In the genomic region with DNA sequence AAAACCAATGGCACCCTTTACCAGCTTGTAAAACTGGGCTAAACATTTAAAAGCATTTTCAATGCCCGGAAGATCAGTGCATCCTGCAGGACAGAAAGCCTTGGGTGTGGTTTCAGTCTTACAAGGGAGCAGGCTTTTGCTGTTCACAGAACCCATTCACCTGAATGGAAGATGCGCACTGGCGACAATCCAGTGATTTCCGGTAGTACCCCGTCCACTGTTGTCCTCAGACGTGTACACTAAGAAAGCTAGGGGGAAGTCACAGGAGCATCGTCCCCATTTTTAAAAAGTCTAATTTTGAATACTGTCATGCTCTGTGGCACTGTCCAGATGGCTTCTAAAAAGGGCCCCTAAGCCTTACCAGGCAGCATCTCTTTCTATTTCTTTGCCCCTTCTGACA, we compare ENCODE assay signal across 11 mouse cellular contexts. TPM values are rescaled to one million over a fixed set of nuclear protein-coding genes. Genes with fewer than 3 reads are reported as not detected.
A peak's percentile ranks its signal among the peaks of the same experiment; 100 is the strongest.
DNase-seq lines count a peak whose midpoint lies in the region; ATAC-seq and TF ChIP-seq lines count a peak whose summit lies in the region.
"Had no signal": no experiment of that assay in that cellular context is flagged by ENCODE, and none has a peak within 500 bp of the region (broad histone marks: within the 10 kb centered on the region; RNA-seq: fewer than 3 reads in every experiment).

No protein-coding gene starts in this region.

- TF ChIP-seq POLR2A in limb, embryonic 14.5 days (IDR thresholded peaks at IDR 0.05; ENCODE audit: borderline replicate concordance, extremely low read depth, insufficient read depth, insufficient read length) = no peak

- no peak for ATAC-seq in heart, embryonic 11.5 days (replicated peaks; ENCODE audit: insufficient number of reproducible peaks, low FRiP score, low TSS enrichment)
- no peak for ATAC-seq in neural tube, embryonic 11.5 days (ENCODE audit: insufficient read depth, low FRiP score, low TSS enrichment)
- no peak for ATAC-seq in limb, embryonic 14.5 days (ENCODE audit: low FRiP score, low read depth)
- ATAC-seq: CD4-positive, CD25-positive, alpha-beta regulatory T cell, adult 4 months; midbrain, embryonic 15.5 days had no signal

- WGBS in heart, embryonic 11.5 days (ENCODE audit: insufficient replicate concordance) = 81% methylated on average over 7 of the region's 7 CpGs
- 89% methylated on average over 7 of the region's 7 CpGs for WGBS in neural tube, embryonic 11.5 days
- WGBS in limb, embryonic 14.5 days = 79% methylated on average over 7 of the region's 7 CpGs

- H3K27ac ChIP-seq in heart, embryonic 11.5 days (ENCODE audit: low read depth, low read length) = no peak overlapping the region
- H3K27ac ChIP-seq in neural tube, embryonic 11.5 days (ENCODE audit: low read depth, low read length) = no peak overlapping the region
- no peak overlapping the region for H3K27ac ChIP-seq in limb, embryonic 14.5 days (replicated peaks; ENCODE audit: low read depth, low read length)
- H3K27ac ChIP-seq: midbrain, embryonic 15.5 days had no signal

- H3K4me1 ChIP-seq in heart, embryonic 11.5 days (ENCODE audit: control insufficient read depth, insufficient read depth, low read length) = peaks cover 11% of the 10 kb centered on the region
- peaks cover 4% of the 10 kb centered on the region; the same call in 1 of the 2 replicates for H3K4me1 ChIP-seq in neural tube, embryonic 11.5 days (ENCODE audit: control insufficient read depth, insufficient read depth, low read length)
- peaks cover 12% of the 10 kb centered on the region; the same call in 1 of the 2 replicates for H3K4me1 ChIP-seq in limb, embryonic 14.5 days (ENCODE audit: control insufficient read depth, insufficient read depth, low read length)

- H3K4me3 ChIP-seq in heart, embryonic 11.5 days (ENCODE audit: low read depth, low read length) = peak overlapping the region; percentile 81
- H3K4me3 ChIP-seq in neural tube, embryonic 11.5 days (ENCODE audit: low read depth, low read length) = no peak overlapping the region
- H3K4me3 ChIP-seq in limb, embryonic 14.5 days (replicated peaks; ENCODE audit: low read length) = 0 out of 2 replicates have a peak overlapping the region, but pooled peaks have one; percentile 66
- H3K4me3 ChIP-seq: midbrain, embryonic 15.5 days had no signal

- H3K4me2 ChIP-seq in heart, embryonic 11.5 days = peak overlapping the region; percentile 79
- 0 out of 2 replicates have a peak overlapping the region, but pooled peaks have one; percentile 98 for H3K4me2 ChIP-seq in neural tube, embryonic 11.5 days (ENCODE audit: low read depth)
- H3K4me2 ChIP-seq in limb, embryonic 14.5 days (replicated peaks; ENCODE audit: low read depth, low read length, severe bottlenecking) = peak overlapping the region; percentile 90

- no peaks in the 10 kb centered on the region for H3K27me3 ChIP-seq in heart, embryonic 11.5 days (ENCODE audit: control insufficient read depth, insufficient read depth, low read length)
- no peaks in the 10 kb centered on the region for H3K27me3 ChIP-seq in neural tube, embryonic 11.5 days (ENCODE audit: control insufficient read depth, insufficient read depth, low read length)
- H3K27me3 ChIP-seq in limb, embryonic 14.5 days (ENCODE audit: control insufficient read depth, insufficient read depth, low read length) = no peaks in the 10 kb centered on the region
- H3K27me3 ChIP-seq: midbrain, embryonic 15.5 days had no signal

- no peak overlapping the region for H3K9ac ChIP-seq in heart, embryonic 11.5 days (ENCODE audit: low read depth, low read length)
- H3K9ac ChIP-seq in neural tube, embryonic 11.5 days (ENCODE audit: low read length) = no peak overlapping the region
- H3K9ac ChIP-seq in limb, embryonic 14.5 days (ENCODE audit: low read depth, low read length, severe bottlenecking) = no peak overlapping the region
- H3K9ac ChIP-seq: midbrain, embryonic 15.5 days had no signal

- no peak for DNase-seq in heart, postnatal 4 days
- DNase-seq in neural tube, embryonic 11.5 days (ENCODE audit: low spot score) = no peak
- no peak for DNase-seq in neural tube, embryonic 10.5 days (ENCODE audit: extremely low spot score, low spot score)
- no peak for DNase-seq in limb, embryonic 14.5 days (ENCODE audit: low spot score)
- no peak for DNase-seq in thymus, postnatal 25 days
- no peak for DNase-seq in urinary bladder, postnatal 4 days (ENCODE audit: low spot score in 2 of 2)
- DNase-seq in urinary bladder, adult 2 months (ENCODE audit: low spot score) = no peak
- DNase-seq: cerebellum, postnatal 36 days had no signal

- H3K9me3 ChIP-seq in heart, embryonic 11.5 days (replicated peaks; ENCODE audit: control insufficient read depth, low read length) = no peaks in the 10 kb centered on the region
- no peaks in the 10 kb centered on the region for H3K9me3 ChIP-seq in neural tube, embryonic 11.5 days (ENCODE audit: control insufficient read depth, low read length)
- no peaks in the 10 kb centered on the region for H3K9me3 ChIP-seq in limb, embryonic 14.5 days (ENCODE audit: control insufficient read depth, low read length)
- H3K9me3 ChIP-seq: midbrain, embryonic 15.5 days had no signal

- no peaks in the 10 kb centered on the region; the same call in 1 of the 2 replicates for H3K36me3 ChIP-seq in heart, embryonic 11.5 days (ENCODE audit: control insufficient read depth, insufficient read depth, low read length)
- H3K36me3 ChIP-seq in neural tube, embryonic 11.5 days (ENCODE audit: control insufficient read depth, insufficient read depth, low read length) = 0 out of 2 replicates have a peak, but pooled peaks cover under 1% of the 10 kb centered on the region
- no peaks in the 10 kb centered on the region for H3K36me3 ChIP-seq in limb, embryonic 14.5 days (ENCODE audit: control insufficient read depth, insufficient read depth, low read length)
- H3K36me3 ChIP-seq: midbrain, embryonic 15.5 days had no signal

RNA-seq across cellular contexts. Expression of gene Bag2, which starts 1.8 kb away (rescaled TPM):
- polyA plus RNA-seq in heart, embryonic 11.5 days (2014; fragmentation: Nextera tagmentation; extraction: Ambion mirVana) = 96.4 and 99.9 TPM in 2 replicates
- 10 to 100 TPM; 62.7 to 67.7 TPM for total RNA-seq in heart, postnatal 4 days (2021)
- 28.5 and 29.5 TPM in 2 replicates for polyA plus RNA-seq in neural tube, embryonic 11.5 days (2014; fragmentation: Nextera tagmentation; extraction: Ambion mirVana)
- 39.1 and 41.3 TPM in 2 replicates for polyA plus RNA-seq in limb, embryonic 14.5 days (2012; rRNA removed)
- 49.0 and 49.9 TPM in 2 replicates for polyA plus RNA-seq in limb, embryonic 14.5 days (2014; fragmentation: Nextera tagmentation; extraction: Ambion mirVana)
- polyA plus RNA-seq in urinary bladder, adult 2 months (2012; rRNA removed) = 89.9 and 91.2 TPM in 2 replicates

RNA-seq across cellular contexts. Expression of gene Rab23, which starts 36.1 kb away (rescaled TPM):
- polyA plus RNA-seq in heart, embryonic 11.5 days (2014; fragmentation: Nextera tagmentation; extraction: Ambion mirVana) = 14.2 and 14.4 TPM in 2 replicates
- total RNA-seq in heart, postnatal 4 days (2021) = 10 to 100 TPM; 19.0 to 19.6 TPM
- 26.2 and 27.5 TPM in 2 replicates for polyA plus RNA-seq in neural tube, embryonic 11.5 days (2014; fragmentation: Nextera tagmentation; extraction: Ambion mirVana)
- 22.4 and 24.6 TPM in 2 replicates for polyA plus RNA-seq in limb, embryonic 14.5 days (2012; rRNA removed)
- polyA plus RNA-seq in limb, embryonic 14.5 days (2014; fragmentation: Nextera tagmentation; extraction: Ambion mirVana) = 28.9 and 33.0 TPM in 2 replicates
- 14.6 and 18.3 TPM in 2 replicates for polyA plus RNA-seq in urinary bladder, adult 2 months (2012; rRNA removed)

RNA-seq across cellular contexts. Expression of gene Zfp451, which starts 58.6 kb away (rescaled TPM):
- polyA plus RNA-seq in heart, embryonic 11.5 days (2014; fragmentation: Nextera tagmentation; extraction: Ambion mirVana) = 20.5 and 26.9 TPM in 2 replicates
- total RNA-seq in heart, postnatal 4 days (2021) = 10 to 100 TPM; 21.1 to 30.8 TPM
- polyA plus RNA-seq in neural tube, embryonic 11.5 days (2014; fragmentation: Nextera tagmentation; extraction: Ambion mirVana) = 47.5 and 50.1 TPM in 2 replicates
- polyA plus RNA-seq in limb, embryonic 14.5 days (2012; rRNA removed) = 29.9 and 32.3 TPM in 2 replicates
- polyA plus RNA-seq in limb, embryonic 14.5 days (2014; fragmentation: Nextera tagmentation; extraction: Ambion mirVana) = 33.4 and 34.8 TPM in 2 replicates
- polyA plus RNA-seq in urinary bladder, adult 2 months (2012; rRNA removed) = 15.8 and 16.8 TPM in 2 replicates
